Mouse (Mus musculus) midbrain, embryonic 11.5 days (tissue): ENCODE data around the gene Tfg. TPM values are rescaled to one million over a fixed set of nuclear protein-coding genes. Genes with fewer than 3 reads are reported as not detected.

ENCODE experiments used
- ATAC-seq: fragments of 200-750 bp; cut with Nextera tagmentation; 2 replicates; pipeline ENCODE4 v1.8.0; 2017; ENCODE audit warnings: moderate TSS enrichment, moderate library complexity; ENCODE audit not compliant: low FRiP score
- DNase-seq: peaks from one replicate; pipeline ENCODE4 v3.0.0; 2015; ENCODE audit warnings: low spot score; ENCODE audit errors: missing footprints
- H3K27ac ChIP-seq: fragments of 300-500 bp; sonication (generic); 2 replicates; pipeline ENCODE4 v1.5.1; 2014; ENCODE audit warnings: low read depth, low read length
- H3K27me3 ChIP-seq: fragments of 300-500 bp; sonication (generic); 2 replicates; pipeline ENCODE4 v1.6.1; 2014; ENCODE audit warnings: mild to moderate bottlenecking, low read length, moderate library complexity, mixed read lengths; ENCODE audit not compliant: control insufficient read depth, insufficient read depth
- H3K36me3 ChIP-seq: fragments of 300-500 bp; sonication (generic); 2 replicates; pipeline ENCODE4 v1.6.1; 2014; ENCODE audit warnings: mild to moderate bottlenecking, low read length, moderate library complexity, mixed read lengths; ENCODE audit not compliant: control insufficient read depth, insufficient read depth
- H3K4me1 ChIP-seq: fragments of 300-500 bp; sonication (generic); 2 replicates; pipeline ENCODE4 v1.6.1; 2014; ENCODE audit warnings: low read length; ENCODE audit not compliant: control insufficient read depth, insufficient read depth
- H3K4me2 ChIP-seq: fragments of 300-500 bp; sonication (generic); 2 replicates; pipeline ENCODE4 v1.6.1; 2014; ENCODE audit warnings: mild to moderate bottlenecking, moderate library complexity
- H3K4me3 ChIP-seq: fragments of 300-500 bp; sonication (generic); 2 replicates; pipeline ENCODE4 v1.5.1; 2014; ENCODE audit warnings: low read depth, low read length
- H3K9ac ChIP-seq: fragments of 300-500 bp; sonication (generic); 2 replicates; pipeline ENCODE4 v1.6.1; 2014; ENCODE audit warnings: low read length
- H3K9me3 ChIP-seq: fragments of 300-500 bp; sonication (generic); 2 replicates; pipeline ENCODE4 v1.6.1; 2016; ENCODE audit warnings: low read length; ENCODE audit not compliant: control insufficient read depth
- WGBS: fragments of 180-500 bp; shearing (Covaris S2); extraction: QIAGEN DNeasy Blood & Tissue Kit; methylation state at CpG from one replicate; pipeline ENCODE4 v1.1.7; 2014; 5-methylcytosine and 5-hydroxymethylcytosine counted together
- polyA plus RNA-seq: library from polyadenylated mRNA; unstranded; fragments of >200 nt; fragmentation: Nextera tagmentation; extraction: Ambion mirVana; gene quantifications from 2 replicates; pipeline ENCODE4 v1.2.1, GENCODE M21; 2014

Tfg gene
- polyA plus RNA-seq, 1 experiment from 2014 or later: 248 TPM

GRCm38 (mm10) chr16:56658866-56659265 is 58.4 kb downstream of the Tfg start:
- Histone ChIP-seq H3K9ac (no peak overlapping the region), H3K36me3 (no peaks in the 10 kb centered on the region), H3K4me3 (no peak overlapping the region), H3K4me1 (no peaks in the 10 kb centered on the region), H3K9me3 (no peaks in the 10 kb centered on the region), H3K27ac (no peak overlapping the region), H3K4me2 (no peak overlapping the region), H3K27me3 (no peaks in the 10 kb centered on the region)
- DNase-seq: no peak
- ATAC-seq: no peak

DNA sequence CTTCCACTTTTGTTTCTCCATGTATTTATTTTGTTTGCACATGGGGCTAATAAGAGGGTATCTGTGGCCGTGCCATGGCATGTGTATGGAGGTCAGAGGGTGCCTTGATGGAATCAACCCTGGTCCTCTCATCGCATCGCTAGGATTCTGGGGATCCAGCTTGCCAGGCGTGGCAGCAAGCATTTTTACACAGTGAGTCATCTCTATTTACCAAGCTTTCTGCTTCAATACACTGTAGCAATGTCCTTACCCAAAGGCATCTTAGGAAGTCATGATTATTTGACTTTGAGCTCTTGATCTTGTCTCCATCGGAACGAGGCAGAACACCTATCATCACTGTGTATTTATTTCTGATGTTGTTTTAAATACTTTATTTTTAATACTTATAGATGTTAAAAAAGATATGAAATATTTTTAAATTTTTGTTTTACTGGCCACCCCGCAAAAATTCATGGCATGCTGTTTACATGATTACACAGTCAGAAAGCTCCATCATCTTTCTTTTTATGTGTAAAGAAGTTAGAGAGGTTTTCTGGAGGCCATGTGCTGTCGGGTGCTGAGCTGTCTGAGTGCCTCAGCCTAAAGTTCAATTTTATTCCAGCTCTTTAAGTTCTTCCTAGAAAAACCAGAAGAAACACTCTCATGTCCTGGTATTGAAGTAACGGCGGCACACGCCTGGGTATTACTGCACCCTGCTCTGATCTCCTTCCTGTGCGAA is 61.9 kb downstream of the Tfg start:
- Histone ChIP-seq H3K4me3 (no peak overlapping the region), H3K9ac (no peak overlapping the region), H3K4me2 (no peak overlapping the region), H3K4me1 (no peaks in the 10 kb centered on the region), H3K9me3 (no peaks in the 10 kb centered on the region), H3K27me3 (no peaks in the 10 kb centered on the region), H3K36me3 (no peaks in the 10 kb centered on the region), H3K27ac (no peak overlapping the region)
- 81% methylated on average over 12 of the region's 12 CpGs for WGBS
- no peak for ATAC-seq
- DNase-seq: no peak

- H3K9me3 ChIP-seq: no peaks in the 10 kb centered on the region
- DNase-seq (no peak), ATAC-seq (no peak)
- no peak overlapping the region for H3K4me3 ChIP-seq
- no peak overlapping the region for H3K27ac ChIP-seq
- no peak overlapping the region for H3K9ac ChIP-seq
- no peaks in the 10 kb centered on the region for H3K27me3 ChIP-seq
- 67% methylated on average over 7 of the region's 7 CpGs for WGBS
- H3K4me1 ChIP-seq: no peaks in the 10 kb centered on the region
- no peak overlapping the region for H3K4me2 ChIP-seq
- H3K36me3 ChIP-seq: no peaks in the 10 kb centered on the region
Observed at GRCm38 (mm10) chr16:56646382-56647172, 70.7 kb downstream of the Tfg start.

GRCm38 (mm10) chr16:56645251-56645650 is 72.0 kb downstream of the Tfg start:
- no peak for DNase-seq
- H3K9ac ChIP-seq: no peak overlapping the region
- 50% methylated on average over 2 of the region's 2 CpGs for WGBS
- H3K27ac ChIP-seq: no peak overlapping the region
- H3K27me3 ChIP-seq: no peaks in the 10 kb centered on the region
- H3K4me1 ChIP-seq: no peaks in the 10 kb centered on the region
- no peak overlapping the region for H3K4me2 ChIP-seq
- ATAC-seq: no peak
- no peak overlapping the region for H3K4me3 ChIP-seq
- no peaks in the 10 kb centered on the region for H3K36me3 ChIP-seq
- H3K9me3 ChIP-seq: no peaks in the 10 kb centered on the region

Other genes with a start within 250 kb of the Tfg start
- 0.41 and 0.45 TPM in 2 replicates for gene Abi3bp, start 239.6 kb downstream of the Tfg start, polyA plus RNA-seq
- not detected in 2 replicates for gene Adgrg7, start 78.4 kb upstream of the Tfg start, polyA plus RNA-seq
- gene Tmem45a, start 168.7 kb upstream of the Tfg start, polyA plus RNA-seq: 9.5 and 11.6 TPM in 2 replicates
- gene Lnp1, start 210.6 kb upstream of the Tfg start, polyA plus RNA-seq: not detected in 2 replicates